Mouse (Mus musculus) neutrophil, adult 65 days (primary cell): ENCODE measurements around the gene Ifrd2. TPM values are rescaled to one million over a fixed set of nuclear protein-coding genes. Genes with fewer than 3 reads are reported as not detected.

Source experiments
- total RNA-seq: library from RNA; stranded (reverse); gene quantifications from 2 replicates; pipeline ENCODE4 v1.2.4, GENCODE M21; 2023

The Ifrd2 gene
- total RNA-seq = 9.7 and 10.0 TPM in 2 replicates

DNA sequence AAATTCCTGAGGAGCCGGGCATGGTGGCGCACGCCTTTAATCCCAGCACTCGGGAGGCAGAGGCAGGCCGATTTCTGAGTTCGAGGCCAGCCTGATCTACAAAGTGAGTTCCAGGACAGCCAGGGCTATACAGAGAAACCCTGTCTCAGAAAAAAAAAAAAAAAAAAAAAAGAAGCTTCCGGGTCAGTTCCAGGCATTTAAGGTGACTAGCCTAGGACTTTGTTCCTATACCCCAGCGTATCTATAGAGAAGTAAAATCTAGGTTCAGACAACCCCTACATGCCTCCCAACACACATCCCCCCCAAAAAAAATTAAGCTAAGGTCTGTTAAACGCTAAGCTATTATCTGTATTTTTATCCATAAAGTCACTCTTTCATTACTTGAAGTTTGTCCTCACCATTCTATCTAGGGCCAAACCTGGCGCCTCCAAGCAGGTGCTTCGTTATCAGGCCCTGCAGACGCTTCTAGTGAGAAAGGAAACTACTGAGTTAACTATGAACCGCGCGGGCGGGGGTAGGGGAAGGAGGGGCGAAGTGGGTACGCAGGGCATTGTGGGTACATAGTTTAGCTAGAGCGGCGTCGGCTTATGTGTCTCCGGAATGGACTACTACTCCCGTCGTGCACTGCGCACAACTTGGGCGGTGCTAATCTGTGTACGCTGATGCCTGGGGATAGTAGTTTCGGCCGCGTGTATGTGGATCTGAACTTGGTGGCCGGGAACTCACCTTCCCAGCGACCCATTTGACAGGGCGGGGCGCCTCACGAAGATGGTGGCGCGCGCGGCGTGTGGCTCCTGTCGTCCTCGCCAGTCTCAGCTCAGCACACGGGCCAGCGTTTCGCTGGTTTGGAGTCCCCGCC is at the start of gene Ifrd2:
TSS of gene Ifrd2 (plus strand) at position 669 of the 859 bp plus-strand sequence.

DNA sequence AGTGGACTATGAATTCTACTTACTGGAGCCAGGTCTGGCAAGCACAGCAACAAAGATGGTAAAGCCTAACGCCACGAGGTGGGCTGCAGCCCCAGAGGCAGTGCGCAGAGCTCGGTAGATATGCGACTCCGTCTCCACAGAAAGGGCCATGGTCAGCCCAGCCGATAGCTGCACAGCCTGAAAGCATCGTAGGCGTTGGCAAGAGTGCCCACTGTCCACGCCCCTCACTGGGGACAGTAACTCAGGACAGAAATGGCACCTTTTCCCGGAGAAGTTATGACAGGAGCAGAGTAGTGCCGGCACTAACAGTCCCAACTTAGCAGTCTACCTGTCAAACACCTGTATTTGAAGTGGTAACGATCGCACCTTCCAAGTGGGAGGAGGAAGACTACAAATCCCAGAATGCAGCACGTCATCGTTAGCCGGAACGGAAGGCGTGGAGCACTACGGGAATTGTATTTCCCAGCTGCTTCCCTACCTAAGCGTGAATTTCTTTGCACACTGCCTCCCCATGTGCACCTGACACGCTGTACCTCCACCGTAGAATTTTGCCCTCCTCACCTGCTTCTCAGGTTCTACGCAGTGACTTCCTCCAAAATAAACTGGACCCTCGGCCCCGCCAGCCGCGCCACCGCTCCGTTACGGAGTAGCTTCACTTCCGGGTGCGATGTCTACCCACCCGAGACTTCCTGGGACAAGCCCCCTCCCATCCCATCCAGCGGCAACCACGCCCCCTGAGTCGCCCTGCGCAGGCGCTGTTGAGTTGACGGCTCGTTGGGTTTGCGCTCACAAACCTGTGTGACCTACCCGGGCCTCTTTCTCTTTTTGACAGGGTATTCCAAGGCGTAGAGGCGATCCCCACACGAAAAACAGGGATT is 45.7 kb upstream of the Ifrd2 start, which contains the start of the genes Cyb561d2 and Nprl2:
TSS of gene Cyb561d2 (minus strand) at position 720 of the 878 bp plus-strand sequence.
TSS of gene Nprl2 (plus strand) at position 753 of the 878 bp plus-strand sequence.

DNA sequence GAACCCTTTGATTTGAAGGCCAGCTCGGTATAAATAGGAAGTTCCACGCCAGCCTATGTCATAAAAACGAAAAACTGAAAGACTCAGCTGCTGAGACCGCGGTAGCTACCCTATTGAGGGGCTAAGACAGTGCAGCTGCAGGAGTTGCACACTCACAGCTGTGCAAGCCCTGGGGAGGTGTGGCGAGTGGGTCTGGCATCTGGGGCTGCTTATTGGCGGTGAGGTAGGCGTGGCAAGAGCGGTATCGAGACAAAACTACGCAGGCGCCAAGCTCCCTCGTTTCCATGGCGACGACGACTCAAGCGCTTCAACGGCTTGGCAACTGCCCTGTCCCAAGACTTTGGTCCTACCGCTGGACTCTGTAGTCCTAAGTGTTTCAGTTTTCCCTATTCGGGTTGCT is 40.4 kb upstream of the Ifrd2 start, which contains the start of gene Zmynd10:
TSS of gene Zmynd10 (plus strand) at position 273 of the 400 bp plus-strand sequence.

DNA sequence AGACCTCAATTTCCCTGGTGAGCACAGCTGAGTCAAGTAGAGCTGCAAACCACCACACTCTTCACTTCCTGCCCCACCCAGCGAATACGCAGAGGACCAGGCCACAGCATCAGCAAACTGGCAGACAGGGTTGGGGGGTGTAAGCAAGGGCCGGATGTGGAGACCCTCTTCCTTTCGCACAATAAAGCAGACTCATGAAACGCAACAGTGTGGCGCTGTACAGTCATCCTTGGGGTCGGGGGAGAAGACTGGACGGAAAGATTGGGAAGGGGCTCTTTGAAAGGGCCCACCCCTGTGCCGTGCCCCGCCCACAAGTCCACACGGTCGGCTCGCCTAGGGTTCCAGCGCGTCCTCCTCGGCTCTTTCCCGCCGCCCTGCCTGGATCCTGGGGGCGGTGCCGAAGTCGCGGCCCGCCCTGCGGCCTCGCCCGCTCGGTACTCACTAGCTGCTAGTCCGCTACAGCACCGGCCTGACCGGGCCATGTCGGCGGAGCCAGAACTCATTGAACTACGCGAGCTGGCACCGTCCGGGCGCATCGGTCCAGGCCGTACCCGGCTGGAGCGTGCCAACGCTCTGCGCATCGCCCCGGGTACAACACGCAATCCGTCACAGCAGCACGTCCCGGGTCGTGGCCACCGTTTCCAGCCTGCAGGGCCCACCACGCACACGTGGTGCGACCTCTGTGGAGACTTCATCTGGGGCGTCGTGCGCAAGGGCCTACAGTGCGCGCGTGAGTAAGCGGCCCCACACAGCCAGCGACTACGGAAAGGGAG is 36.1 kb upstream of the Ifrd2 start, which contains the start of gene Rassf1:
TSS of gene Rassf1 (plus strand) at position 439 of the 773 bp plus-strand sequence.

GRCm38 (mm10) chr9:107563029-107563581 is 24.3 kb upstream of the Ifrd2 start, which contains the start of gene Tusc2:
Tusc2 (plus strand) TSS chr9:107563255.

GRCm38 (mm10) chr9:107567702-107568319 is 19.6 kb upstream of the Ifrd2 start, which contains the start of gene Hyal2:
Hyal2 (plus strand) TSS chr9:107567945.

GRCm38 (mm10) chr9:107576357-107577107 is 10.9 kb upstream of the Ifrd2 start, which contains the start of gene Hyal1:
Hyal1 (plus strand) TSS chr9:107576927.

GRCm38 (mm10) chr9:107578587-107578986 is 8.9 kb upstream of the Ifrd2 start, which contains the start of gene Naa80:
Naa80 (plus strand) TSS chr9:107578887.

DNA sequence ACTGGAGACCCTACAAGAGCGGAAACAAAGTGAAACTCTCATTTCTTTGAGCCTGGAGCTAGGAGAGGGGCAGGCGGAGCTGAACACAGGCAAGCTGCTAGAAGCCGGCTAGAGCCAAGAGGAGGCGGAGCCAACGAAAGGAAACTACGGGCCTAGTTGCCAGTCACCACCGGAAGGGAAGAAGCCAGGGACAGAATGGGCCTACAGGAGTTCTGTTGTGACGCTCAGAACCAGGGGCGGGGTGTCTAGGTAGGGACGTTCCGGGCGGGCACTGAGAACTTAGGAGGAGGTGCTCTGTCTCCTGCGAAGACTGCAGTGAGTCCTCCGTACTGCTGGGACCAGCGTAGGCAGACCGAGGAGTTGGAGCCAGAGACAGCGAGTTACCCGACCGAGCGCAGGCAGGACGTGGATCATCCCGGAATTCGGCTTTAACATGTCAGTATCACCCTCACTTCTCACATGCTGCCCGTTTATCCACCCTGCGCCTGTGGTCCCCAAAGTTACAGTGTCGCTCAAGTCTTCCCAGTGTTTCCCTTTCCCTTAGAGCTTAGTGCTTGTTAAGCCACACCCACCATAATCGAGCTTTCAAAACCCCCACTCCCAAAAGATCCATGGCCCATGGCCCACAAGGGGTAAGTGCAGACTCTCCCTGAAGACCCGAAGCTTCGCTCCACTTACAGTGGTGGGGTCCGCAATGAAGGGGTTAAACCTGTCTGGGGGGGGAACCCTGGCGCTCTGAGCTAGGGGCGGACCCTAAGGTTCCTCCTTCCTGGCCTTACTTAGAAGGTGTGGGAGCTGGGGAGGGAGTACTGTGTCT is 6.7 kb upstream of the Ifrd2 start, which contains the start of gene Hyal3:
TSS of gene Hyal3 (plus strand) at position 318 of the 817 bp plus-strand sequence.

GRCm38 (mm10) chr9:107608741-107609432 is 21.4 kb downstream of the Ifrd2 start, which contains the start of gene Sema3b:
Sema3b (minus strand) TSS chr9:107609229.

GRCm38 (mm10) chr9:107635279-107636028 is 48.0 kb downstream of the Ifrd2 start, which contains the start of gene Gnai2:
Gnai2 (minus strand) TSS chr9:107635367.

Other genes starting within 250 kb of the Ifrd2 start
- 4.8 and 6.3 TPM in 2 replicates for gene Hemk1, start 249.3 kb upstream of the Ifrd2 start, total RNA-seq
- gene 6430571L13Rik, start 247.0 kb upstream of the Ifrd2 start, total RNA-seq = not detected in 2 replicates
- 0.13 and 0.48 TPM in 2 replicates for gene Cacna2d2, start 188.0 kb upstream of the Ifrd2 start, total RNA-seq
- gene Tmem115, start 53.7 kb upstream of the Ifrd2 start, total RNA-seq = 15.2 and 21.1 TPM in 2 replicates
- 4.0 and 5.0 TPM in 2 replicates for gene Cyb561d2, start 45.4 kb upstream of the Ifrd2 start, total RNA-seq
- 7.0 and 7.2 TPM in 2 replicates for gene Nprl2, start 45.4 kb upstream of the Ifrd2 start, total RNA-seq
- not detected in 2 replicates for gene Zmynd10, start 40.3 kb upstream of the Ifrd2 start, total RNA-seq
- 46.9 and 58.1 TPM in 2 replicates for gene Rassf1, start 36.1 kb upstream of the Ifrd2 start, total RNA-seq
- 6.6 and 6.7 TPM in 2 replicates for gene Tusc2, start 24.4 kb upstream of the Ifrd2 start, total RNA-seq
- gene Hyal2, start 19.7 kb upstream of the Ifrd2 start, total RNA-seq = 1.4 and 1.7 TPM in 2 replicates
- gene Hyal1, start 10.7 kb upstream of the Ifrd2 start, total RNA-seq = 1.2 and 2.2 TPM in 2 replicates
- 6.3 and 8.5 TPM in 2 replicates for gene Naa80, start 8.8 kb upstream of the Ifrd2 start, total RNA-seq
- gene Hyal3, start 6.8 kb upstream of the Ifrd2 start, total RNA-seq = 0.57 and 1.3 TPM in 2 replicates
- 0.27 TPM in 1 of 2 replicates, not detected in the other for gene Sema3b, start 21.6 kb downstream of the Ifrd2 start, total RNA-seq
- gene Gnai2, start 47.7 kb downstream of the Ifrd2 start, total RNA-seq = 1,061 and 1,167 TPM in 2 replicates
- gene Slc38a3, start 81.9 kb downstream of the Ifrd2 start, total RNA-seq = not detected in 2 replicates
- gene Gnat1, start 92.1 kb downstream of the Ifrd2 start, total RNA-seq = not detected in 2 replicates
- gene Sema3f, start 122.8 kb downstream of the Ifrd2 start, total RNA-seq = not detected in 2 replicates
- gene Rbm5, start 183.4 kb downstream of the Ifrd2 start, total RNA-seq = 205 and 225 TPM in 2 replicates